Mouse (Mus musculus) hindbrain, embryonic 11.5 days (tissue): Measurements from ENCODE around the gene Vcan. TPM values are rescaled to one million over a fixed set of nuclear protein-coding genes. Genes with fewer than 3 reads are reported as not detected.
"Not testable (repeated sequence)": the region's sequence is repeated elsewhere in the genome, so short reads cannot be mapped to it uniquely, and the experiment has no call there.

Experiments
- ATAC-seq: fragments of 200-750 bp; cut with Nextera tagmentation; 2 replicates; pipeline ENCODE4 v1.8.0; 2017; ENCODE audit warnings: mild to moderate bottlenecking, moderate TSS enrichment, moderate library complexity; ENCODE audit not compliant: low FRiP score
- DNase-seq: peaks from one replicate; pipeline ENCODE4 v3.0.0-alpha.2; 2015; ENCODE audit warnings: low spot score
- H3K27ac ChIP-seq: fragments of 300-500 bp; sonication (generic); 2 replicates; pipeline ENCODE4 v1.5.1; 2014; ENCODE audit warnings: mild to moderate bottlenecking, low read depth, low read length
- H3K27me3 ChIP-seq: fragments of 300-500 bp; sonication (generic); 2 replicates; pipeline ENCODE4 v1.6.1; 2014; ENCODE audit warnings: mild to moderate bottlenecking, low read length, moderate library complexity, mixed read lengths; ENCODE audit not compliant: control insufficient read depth, insufficient read depth
- H3K36me3 ChIP-seq: fragments of 300-500 bp; sonication (generic); 2 replicates; pipeline ENCODE4 v1.6.1; 2014; ENCODE audit warnings: mild to moderate bottlenecking, low read length, moderate library complexity, mixed read lengths; ENCODE audit not compliant: control insufficient read depth, insufficient read depth
- H3K4me1 ChIP-seq: fragments of 300-500 bp; sonication (generic); replicated peaks from 2 replicates; pipeline ENCODE4 v1.6.1; 2014; ENCODE audit warnings: low read length, mixed read lengths; ENCODE audit not compliant: control insufficient read depth, insufficient read depth
- H3K4me2 ChIP-seq: fragments of 300-500 bp; sonication (generic); replicated peaks from 2 replicates; pipeline ENCODE4 v1.6.1; 2014; ENCODE audit warnings: mild to moderate bottlenecking, low read depth, low read length
- H3K4me3 ChIP-seq: fragments of 300-500 bp; sonication (generic); 2 replicates; pipeline ENCODE4 v1.5.1; 2014; ENCODE audit warnings: low read depth, low read length
- H3K9ac ChIP-seq: fragments of 300-500 bp; sonication (generic); 2 replicates; pipeline ENCODE4 v1.6.1; 2014; ENCODE audit warnings: low read depth, low read length
- H3K9me3 ChIP-seq: fragments of 300-500 bp; sonication (generic); 2 replicates; pipeline ENCODE4 v1.6.1; 2016; ENCODE audit warnings: low read length; ENCODE audit not compliant: control insufficient read depth
- WGBS: fragments of 180-500 bp; shearing (Covaris S2); extraction: QIAGEN DNeasy Blood & Tissue Kit; methylation state at CpG from one replicate; pipeline ENCODE4 v1.1.7; 2014; 5-methylcytosine and 5-hydroxymethylcytosine counted together
- polyA plus RNA-seq: library from polyadenylated mRNA; unstranded; fragments of >200 nt; fragmentation: Nextera tagmentation; extraction: Ambion mirVana; gene quantifications from 2 replicates; pipeline ENCODE4 v1.2.1, GENCODE M21; 2014

Vcan gene
- polyA plus RNA-seq, 1 experiment from 2014 or later = 99.0 TPM

DNA sequence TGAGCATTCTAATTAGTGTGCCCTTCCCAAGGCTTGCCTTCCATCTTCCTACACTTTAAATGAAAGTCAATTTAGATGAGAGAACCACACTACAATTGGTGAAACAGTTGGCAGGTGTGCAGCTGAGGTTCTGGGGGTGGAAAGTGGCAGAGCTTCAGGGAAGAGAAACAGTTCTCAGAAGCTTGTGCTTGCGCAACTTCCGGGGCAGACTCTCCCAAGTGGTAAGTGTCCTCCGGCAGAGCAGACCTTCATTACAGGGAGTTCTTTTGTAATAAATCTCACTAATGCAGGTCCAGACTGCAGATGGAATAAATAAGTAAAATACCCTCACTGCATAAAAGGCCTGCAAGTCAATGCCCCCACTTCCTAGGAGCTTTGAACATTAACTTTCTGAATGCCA is 23.7 kb upstream of the Vcan start:
- H3K27me3 ChIP-seq = no peaks in the 10 kb centered on the region
- H3K4me1 ChIP-seq = no peaks in the 10 kb centered on the region
- no peaks in the 10 kb centered on the region for H3K9me3 ChIP-seq
- no peak overlapping the region for H3K4me2 ChIP-seq
- no peak overlapping the region for H3K9ac ChIP-seq
- DNase-seq (no peak), ATAC-seq (no peak)
- no peaks in the 10 kb centered on the region for H3K36me3 ChIP-seq
- no peak overlapping the region for H3K27ac ChIP-seq
- no peak overlapping the region for H3K4me3 ChIP-seq
- 93% methylated on average over 3 of the region's 3 CpGs for WGBS

DNA sequence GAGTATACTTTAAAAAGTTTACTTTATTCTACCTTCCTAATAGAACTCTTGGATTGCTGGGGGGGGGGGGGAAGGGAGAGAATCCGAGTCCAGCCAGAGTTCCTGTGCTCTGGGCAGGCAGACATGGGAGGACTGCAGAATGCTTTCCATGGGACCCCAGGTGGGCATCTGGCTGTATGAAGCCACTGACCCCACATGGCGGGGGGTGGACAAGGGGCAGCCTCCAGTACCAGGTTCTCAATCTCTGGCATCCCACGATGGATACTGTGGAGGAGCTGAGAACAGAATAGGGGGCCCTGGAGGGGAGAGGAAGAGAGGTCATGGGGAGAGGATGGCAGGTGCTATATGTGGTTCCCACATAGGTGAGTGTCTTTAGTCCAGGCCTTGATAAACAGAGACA is 20.0 kb upstream of the Vcan start:
- 72% methylated on average over 3 of the region's 3 CpGs for WGBS
- Histone ChIP-seq H3K9ac (no peak overlapping the region), H3K4me1 (no peaks in the 10 kb centered on the region), H3K4me2 (no peak overlapping the region), H3K4me3 (no peak overlapping the region), H3K36me3 (no peaks in the 10 kb centered on the region), H3K27me3 (no peaks in the 10 kb centered on the region), H3K27ac (no peak overlapping the region), H3K9me3 (no peaks in the 10 kb centered on the region)
- DNase-seq (no peak), ATAC-seq (no peak)

DNA sequence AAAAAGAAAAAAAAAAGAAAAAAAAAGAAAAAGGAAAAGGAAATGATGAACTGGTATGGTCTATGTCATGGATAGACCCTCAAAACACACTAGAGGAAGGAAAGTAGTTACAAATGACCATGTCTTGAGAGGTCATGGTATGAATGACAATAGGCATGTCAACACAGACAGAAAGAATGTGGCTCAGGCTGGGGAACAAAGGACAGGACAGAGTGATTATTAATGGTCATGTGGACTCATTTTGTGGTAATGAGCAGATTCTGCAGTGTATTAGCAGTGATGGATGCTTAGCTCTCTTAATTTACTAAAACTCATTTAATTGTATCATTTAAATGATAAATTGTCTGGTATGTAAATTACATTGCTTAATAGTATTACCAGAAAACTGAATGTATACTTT is 14.0 kb upstream of the Vcan start:
- Histone ChIP-seq H3K27ac (no peak overlapping the region), H3K36me3 (no peaks in the 10 kb centered on the region)
- no peak for ATAC-seq

DNA sequence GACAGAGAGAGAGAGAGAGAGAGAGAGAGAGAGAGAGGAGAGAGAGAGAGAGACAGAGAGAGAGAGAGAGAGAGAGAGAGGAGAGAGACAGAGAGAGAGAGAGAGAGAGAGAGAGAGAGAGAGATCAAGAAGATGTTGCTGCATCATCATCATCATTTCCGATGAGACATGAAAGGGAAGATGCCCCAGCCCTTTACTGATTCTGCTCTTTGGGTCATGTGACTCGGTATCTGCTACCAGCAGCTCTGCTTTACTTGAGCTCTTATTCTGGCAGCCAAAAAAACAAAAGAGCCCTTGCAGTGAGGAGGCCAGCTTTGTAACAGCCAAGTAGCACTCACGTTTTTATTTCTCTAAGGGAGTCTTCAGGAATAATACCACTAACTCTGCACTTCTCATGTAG is 8.3 kb upstream of the Vcan start:
- not testable (repeated sequence) for H3K4me2 ChIP-seq, H3K36me3 ChIP-seq, H3K27ac ChIP-seq, DNase-seq, H3K27me3 ChIP-seq, ATAC-seq, H3K4me1 ChIP-seq, H3K9ac ChIP-seq, H3K9me3 ChIP-seq, H3K4me3 ChIP-seq
- 27% methylated on average over 3 of the region's 3 CpGs for WGBS

More for the DNA sequence above, 14.0 kb upstream of the Vcan start:
- no peaks in the 10 kb centered on the region for H3K4me1 ChIP-seq
- no peaks in the 10 kb centered on the region for H3K9me3 ChIP-seq
- no peaks in the 10 kb centered on the region for H3K27me3 ChIP-seq
- H3K9ac ChIP-seq = no peak overlapping the region
- no peak overlapping the region for H3K4me2 ChIP-seq
- no peak overlapping the region for H3K4me3 ChIP-seq
- DNase-seq = no peak

DNA sequence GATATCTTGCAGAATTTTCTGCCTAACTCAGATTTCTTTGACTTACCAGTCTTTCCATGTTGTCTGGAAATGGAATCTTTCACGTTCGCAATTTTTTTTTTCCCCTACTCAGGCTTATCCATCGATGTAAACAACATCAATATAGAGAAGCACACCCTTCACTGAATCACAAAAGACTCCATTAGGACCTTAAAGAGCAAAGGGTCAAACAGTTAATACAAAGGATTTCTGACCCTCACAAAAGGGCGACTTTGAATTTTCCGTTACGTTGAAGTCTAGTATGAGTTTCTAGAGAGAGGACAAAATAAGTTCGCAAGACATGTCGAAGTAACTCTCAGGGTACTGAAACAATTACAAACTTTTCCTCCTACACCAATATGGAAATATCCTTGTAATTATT is 892 bp upstream of the Vcan start:
- WGBS = 4% methylated on average over 8 of the region's 8 CpGs
- no peak for ATAC-seq
- Histone ChIP-seq H3K4me1 (no peaks in the 10 kb centered on the region), H3K9me3 (no peaks in the 10 kb centered on the region), H3K9ac (peak overlapping the region; percentile 72; the same call in 1 of the 2 replicates), H3K36me3 (no peaks in the 10 kb centered on the region), H3K4me3 (peak overlapping the region; percentile 41), H3K27ac (no peak overlapping the region; the same call in 1 of the 2 replicates), H3K4me2 (peak overlapping the region; percentile 92), H3K27me3 (no peaks in the 10 kb centered on the region)
- no peak for DNase-seq

GRCm38 (mm10) chr13:89742686-89743200 is 434 bp upstream of the Vcan start:
- H3K9me3 ChIP-seq = no peaks in the 10 kb centered on the region
- peak overlapping the region; percentile 41 for H3K4me3 ChIP-seq
- peak overlapping the region; percentile 72 for H3K9ac ChIP-seq
- DNase-seq (peak; percentile 65), ATAC-seq (no peak; the same call in 1 of the 2 replicates)
- no peaks in the 10 kb centered on the region for H3K27me3 ChIP-seq
- no peaks in the 10 kb centered on the region for H3K4me1 ChIP-seq
- peak overlapping the region; percentile 74 for H3K27ac ChIP-seq
- H3K36me3 ChIP-seq = no peaks in the 10 kb centered on the region
- peak overlapping the region; percentile 92 for H3K4me2 ChIP-seq
- 0% methylated on average over 15 of the region's 15 CpGs for WGBS

DNA sequence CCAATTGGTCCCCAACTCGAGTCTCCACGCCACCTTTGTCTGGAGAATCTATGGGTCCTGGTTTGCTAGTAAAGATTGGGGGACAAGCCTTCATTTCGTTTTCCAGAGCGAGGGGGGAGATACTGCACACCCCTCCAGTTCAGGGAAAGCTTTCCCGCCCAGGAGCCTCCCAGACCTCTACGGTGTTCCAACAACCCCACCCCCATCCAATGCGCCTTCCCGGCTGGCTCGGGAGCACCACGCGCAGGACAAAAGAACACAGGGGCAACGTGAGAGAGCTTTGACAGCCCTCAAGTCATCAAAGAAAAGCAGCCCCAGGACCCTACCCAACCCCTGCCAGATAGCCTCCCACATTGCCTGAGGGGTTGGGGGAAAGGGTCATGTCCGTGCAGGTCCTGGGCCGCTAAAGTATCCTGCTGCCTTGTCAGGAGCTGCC is 1.2 kb downstream of the Vcan start:
- Histone ChIP-seq H3K4me3 (peak overlapping the region; percentile 41), H3K4me2 (peak overlapping the region; percentile 92), H3K36me3 (no peaks in the 10 kb centered on the region), H3K27me3 (no peaks in the 10 kb centered on the region), H3K4me1 (no peaks in the 10 kb centered on the region), H3K27ac (peak overlapping the region; percentile 74), H3K9me3 (no peaks in the 10 kb centered on the region), H3K9ac (peak overlapping the region; percentile 72)
- ATAC-seq (peak; percentile 32; the same call in 1 of the 2 replicates), DNase-seq (peak; percentile 77)
- WGBS = under 1% methylated on average over 14 of the region's 14 CpGs

GRCm38 (mm10) chr13:89740243-89741115 is 1.8 kb downstream of the Vcan start:
- peak overlapping the region; percentile 41 for H3K4me3 ChIP-seq
- H3K36me3 ChIP-seq = no peaks in the 10 kb centered on the region
- H3K9ac ChIP-seq = peak overlapping the region; percentile 72
- no peaks in the 10 kb centered on the region for H3K4me1 ChIP-seq
- H3K9me3 ChIP-seq = no peaks in the 10 kb centered on the region
- WGBS = 1% methylated on average over 33 of the region's 33 CpGs
- DNase-seq (peak; percentile 83), ATAC-seq (peak; percentile 88)
- no peaks in the 10 kb centered on the region for H3K27me3 ChIP-seq
- peak overlapping the region; percentile 74 for H3K27ac ChIP-seq
- H3K4me2 ChIP-seq = peak overlapping the region; percentile 92
